Mouse (Mus musculus) c-Kit-positive CD71-negative TER-119-negative erythroid progenitor cells, embryonic 14.5 days (primary cell): Measurements from ENCODE around the gene Olfr1080.
"Not testable (repeated sequence)": the region's sequence is repeated elsewhere in the genome, so short reads cannot be mapped to it uniquely, and the experiment has no call there.

Experiments used
- DNase-seq: peaks from one replicate; pipeline ENCODE4 v3.0.0-alpha.2; 2013; ENCODE audit warnings: low read depth

The Olfr1080 gene

GRCm38 (mm10) chr2:86558135-86558534 lies at the start of gene Olfr1080:
TSS of gene Olfr1080 (minus strand) at chr2:86558235.
- not testable (repeated sequence) for DNase-seq

- DNase-seq, result not testable (repeated sequence)
Measured at GRCm38 (mm10) chr2:86598866-86599265, 40.8 kb upstream of the Olfr1080 start, which contains the start of gene Olfr1082. TSS of gene Olfr1082 (minus strand) at chr2:86598966.

DNA sequence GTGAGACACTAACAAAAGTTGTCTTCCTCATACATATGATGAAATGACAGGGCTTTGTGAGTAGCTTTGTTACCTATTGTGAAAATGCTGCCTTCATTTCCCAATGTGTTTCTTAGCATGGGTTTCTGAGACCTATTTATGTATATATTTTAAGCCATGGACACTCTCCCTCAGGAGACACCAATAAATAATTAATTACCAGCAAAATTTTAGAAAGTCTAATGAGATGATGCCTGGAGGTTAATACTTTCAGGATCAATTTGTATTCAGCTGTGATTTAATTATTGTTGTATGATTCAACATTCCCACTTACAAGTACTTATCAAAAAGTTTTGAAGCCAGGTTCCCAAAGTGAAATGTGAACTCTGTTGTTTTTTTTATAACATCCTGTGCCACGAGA lies 15.7 kb downstream of the Olfr1080 start, which contains the start of gene Olfr1079:
TSS of gene Olfr1079 (minus strand) at position 101 of the 400 bp plus-strand sequence.
- DNase-seq, result no peak

DNA sequence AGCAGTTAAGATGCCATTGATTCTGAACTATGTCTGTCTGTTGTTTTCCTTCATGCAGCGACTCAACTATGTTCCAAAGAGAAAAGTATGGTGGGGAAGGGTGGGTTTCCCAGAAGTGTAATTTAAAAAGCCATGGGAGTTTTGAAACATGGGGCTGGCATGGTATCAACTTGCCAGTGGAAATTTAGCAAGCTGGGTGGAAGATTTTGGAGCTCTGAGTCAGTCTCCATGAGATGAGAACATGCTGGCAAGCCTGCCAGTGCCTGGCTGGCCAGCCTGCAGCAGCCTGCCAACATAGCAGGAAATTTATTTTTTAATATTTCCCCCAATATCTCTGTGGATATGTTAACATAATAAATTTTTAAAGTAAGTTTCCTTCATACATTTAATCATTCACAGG lies 27.0 kb downstream of the Olfr1080 start:
- no peak for DNase-seq

GRCm38 (mm10) chr2:86508161-86508560 lies 49.9 kb downstream of the Olfr1080 start, which contains the start of gene Olfr1076:
TSS of gene Olfr1076 (plus strand) at chr2:86508461.
- DNase-seq, result no peak
